Mouse (Mus musculus) myocyte (in vitro differentiated cells): Measurements from ENCODE around the gene Rassf2. TPM values are rescaled to one million over a fixed set of nuclear protein-coding genes. Genes with fewer than 3 reads are reported as not detected.

Source experiments
- H3K27me3 ChIP-seq: one replicate; pipeline ENCODE4 v1.6.1; 2011; ENCODE audit not compliant: control insufficient read depth, insufficient read depth, insufficient read length
- H3K36me3 ChIP-seq: one replicate; pipeline ENCODE4 v1.6.1; 2011; ENCODE audit not compliant: control insufficient read depth, insufficient read depth
- H3K4me2 ChIP-seq: one replicate; pipeline ENCODE4 v1.6.1; 2011; ENCODE audit warnings: low read depth, control low read depth
- H3K4me3 ChIP-seq: one replicate; pipeline ENCODE4 v1.5.1; 2011; ENCODE audit warnings: mild to moderate bottlenecking, control low read depth, moderate library complexity
- H3K79me2 ChIP-seq: one replicate; pipeline ENCODE4 v1.6.1; 2011; ENCODE audit not compliant: control insufficient read depth, insufficient read depth
- H3ac ChIP-seq: one replicate; pipeline ENCODE4 v1.6.1; 2011; ENCODE audit not compliant: control insufficient read depth, insufficient read length
- CEBPB ChIP-seq: IDR thresholded peaks from 2 replicates; pipeline ENCODE4 v1.6.1; 2011; ENCODE audit warnings: mild to moderate bottlenecking, moderate library complexity; ENCODE audit not compliant: poor library complexity, insufficient read depth, severe bottlenecking
- E2F4 ChIP-seq: IDR thresholded peaks from one replicate; pipeline ENCODE4 v1.6.1; 2011; ENCODE audit warnings: mild to moderate bottlenecking, control low read depth, moderate library complexity; ENCODE audit not compliant: insufficient read depth
- MAX ChIP-seq: IDR thresholded peaks from one replicate; pipeline ENCODE4 v1.6.1; 2011; ENCODE audit warnings: low read depth, mild to moderate bottlenecking, control low read depth
- MYOD1 ChIP-seq, 3 experiments: IDR thresholded peaks; one replicate each; pipeline ENCODE4 v1.6.1; 2011; ENCODE audit warnings: control low read depth in 2 of 3, low read depth in 2 of 3, mild to moderate bottlenecking in 2 of 3, moderate library complexity in 1 of 3; ENCODE audit not compliant: insufficient read length in 2 of 3, control insufficient read depth in 1 of 3
- MYOG ChIP-seq, 3 experiments: IDR thresholded peaks; one replicate each; pipeline ENCODE4 v1.6.1; 2011; ENCODE audit warnings: control low read depth in 2 of 3, low read depth in 2 of 3, mild to moderate bottlenecking in 2 of 3; ENCODE audit not compliant: insufficient read length in 2 of 3, control insufficient read depth in 1 of 3, insufficient read depth in 1 of 3
- POLR2A ChIP-seq: IDR thresholded peaks from one replicate; pipeline ENCODE4 v1.6.1; 2011; ENCODE audit warnings: low read depth, mild to moderate bottlenecking, control low read depth, moderate library complexity; ENCODE audit not compliant: insufficient read length
- POLR2AphosphoS2 ChIP-seq: IDR thresholded peaks from one replicate; pipeline ENCODE4 v1.6.1; 2011; ENCODE audit warnings: low read depth, control low read depth; ENCODE audit not compliant: insufficient read length
- REST ChIP-seq: IDR thresholded peaks from one replicate; pipeline ENCODE4 v1.6.1; 2011; ENCODE audit warnings: mild to moderate bottlenecking, control low read depth, moderate library complexity; ENCODE audit not compliant: insufficient read depth, insufficient read length
- SRF ChIP-seq: IDR thresholded peaks from one replicate; pipeline ENCODE4 v1.6.1; 2011; ENCODE audit warnings: low read depth; ENCODE audit not compliant: control insufficient read depth, insufficient read length
- TCF12 ChIP-seq: IDR thresholded peaks from one replicate; pipeline ENCODE4 v1.6.1; 2011; ENCODE audit warnings: mild to moderate bottlenecking, control low read depth; ENCODE audit not compliant: poor library complexity, insufficient read depth, severe bottlenecking
- TCF3 ChIP-seq: IDR thresholded peaks from one replicate; pipeline ENCODE4 v1.6.1; 2011; ENCODE audit warnings: low read depth, control low read depth; ENCODE audit not compliant: insufficient read length
- USF1 ChIP-seq: IDR thresholded peaks from one replicate; pipeline ENCODE4 v1.6.1; 2011; ENCODE audit warnings: low read depth, mild to moderate bottlenecking, control low read depth, moderate library complexity
- polyA plus RNA-seq: library from polyadenylated mRNA; unstranded; fragments of >200 nt; fragmentation: generic; extraction: Trizol; gene quantifications from one replicate; pipeline ENCODE4 v1.2.1, GENCODE M21; 2012; ENCODE audit warnings: missing spikeins

Gene Rassf2
- polyA plus RNA-seq, 1 experiment: 8.4 TPM

DNA sequence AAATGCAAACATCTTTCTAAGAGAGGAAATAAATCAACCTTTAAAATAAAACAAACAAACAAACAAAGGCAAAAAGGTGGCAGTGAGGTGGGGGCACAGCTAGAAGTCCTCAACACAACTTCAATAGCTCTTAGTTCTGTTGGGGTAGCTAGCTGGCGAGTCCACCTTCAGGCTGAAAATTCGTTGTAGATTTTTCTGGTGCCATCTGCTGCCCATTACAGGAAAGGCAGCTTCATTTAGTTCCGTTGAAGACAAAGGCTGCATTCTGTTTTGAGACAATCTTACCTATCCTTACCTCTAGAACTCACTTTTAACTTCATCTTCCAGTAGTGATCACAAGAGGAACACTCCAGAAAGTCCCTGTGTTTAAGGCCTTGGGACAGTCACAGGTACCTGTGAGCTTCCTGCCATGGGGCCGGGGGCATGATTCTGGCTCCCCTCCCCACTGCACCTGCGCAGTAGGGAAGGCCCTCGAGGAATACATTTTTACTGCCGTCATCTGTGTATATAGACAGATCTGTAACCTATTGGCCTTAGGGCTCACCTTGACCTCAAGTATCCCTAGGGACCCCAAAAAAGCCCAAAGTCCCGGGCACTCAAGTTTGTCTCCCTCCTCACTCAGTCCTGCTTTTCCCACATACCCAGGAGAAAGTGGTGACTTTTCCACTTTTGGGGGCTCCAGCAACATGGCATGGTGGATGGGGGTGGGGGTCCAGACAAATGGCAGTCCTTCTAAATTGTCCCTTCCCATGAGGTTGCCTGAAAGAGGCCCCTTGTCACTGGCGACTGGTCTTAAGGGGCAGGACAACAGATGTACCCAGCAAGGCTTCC is 80.1 kb downstream of the Rassf2 start:
- TF ChIP-seq MAX (no peak), POLR2A (no peak), USF1 (no peak), E2F4 (no peak)
- Histone ChIP-seq H3K4me3 (no peak overlapping the region), H3K27me3 (no peaks in the 10 kb centered on the region)

DNA sequence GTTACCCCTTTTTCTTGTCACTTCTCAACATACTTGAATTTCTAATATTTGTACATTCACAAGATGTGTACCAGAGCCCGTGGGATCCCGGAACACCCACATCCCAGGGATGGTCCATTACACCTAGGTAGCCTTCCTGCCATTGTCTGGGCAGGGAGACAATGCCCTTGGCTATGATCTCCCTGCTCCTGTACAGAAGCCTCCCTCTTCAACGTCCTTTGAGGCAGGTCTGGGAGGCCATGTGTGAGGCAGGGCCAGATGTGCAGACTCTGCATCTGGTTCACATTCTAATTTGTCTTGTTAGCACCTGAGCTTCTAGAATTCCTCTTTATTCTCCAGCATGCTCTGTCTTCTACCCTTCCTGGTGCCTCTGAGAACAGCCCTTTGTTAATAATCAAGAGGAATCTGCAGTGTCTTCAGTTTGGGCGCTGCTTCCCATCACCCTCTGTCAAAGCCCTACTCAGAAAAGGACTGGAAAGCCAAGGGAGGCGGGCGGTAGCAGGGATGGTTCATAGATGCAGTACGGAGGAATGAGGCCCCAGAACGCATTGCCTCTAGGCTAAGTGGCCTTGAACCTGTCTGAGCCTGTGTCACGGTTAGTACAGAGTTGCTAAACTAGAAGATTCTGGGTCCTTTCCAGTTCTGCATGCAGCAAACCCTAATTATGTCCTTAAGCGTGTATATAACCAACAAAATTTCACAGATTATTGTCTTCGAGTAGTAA is 81.0 kb downstream of the Rassf2 start:
- H3ac ChIP-seq: no peak overlapping the region
- no peak for TF ChIP-seq POLR2AphosphoS2
- TF ChIP-seq MYOG (IDR thresholded peaks at IDR 0.05; ENCODE audit: control insufficient read depth in 1 of 3, insufficient read depth in 1 of 3, insufficient read length in 2 of 3, low read depth in 2 of 3): no peak
- no peak for TF ChIP-seq CEBPB
- no peak for TF ChIP-seq SRF
- no peak for TF ChIP-seq TCF3
- TF ChIP-seq USF1: no peak
- no peak for TF ChIP-seq POLR2A
- TF ChIP-seq MAX: no peak
- TF ChIP-seq REST: no peak
- TF ChIP-seq TCF12: no peak
- no peak for TF ChIP-seq E2F4
- H3K4me3 ChIP-seq: no peak overlapping the region
- H3K36me3 ChIP-seq: no peaks in the 10 kb centered on the region
- H3K4me2 ChIP-seq: no peak overlapping the region
- no peaks in the 10 kb centered on the region for H3K79me2 ChIP-seq
- H3K27me3 ChIP-seq: no peaks in the 10 kb centered on the region

More for the DNA sequence above, 80.1 kb downstream of the Rassf2 start:
- no peaks in the 10 kb centered on the region for H3K79me2 ChIP-seq
- H3ac ChIP-seq: no peak overlapping the region
- no peak overlapping the region for H3K4me2 ChIP-seq
- H3K36me3 ChIP-seq: no peaks in the 10 kb centered on the region

DNA sequence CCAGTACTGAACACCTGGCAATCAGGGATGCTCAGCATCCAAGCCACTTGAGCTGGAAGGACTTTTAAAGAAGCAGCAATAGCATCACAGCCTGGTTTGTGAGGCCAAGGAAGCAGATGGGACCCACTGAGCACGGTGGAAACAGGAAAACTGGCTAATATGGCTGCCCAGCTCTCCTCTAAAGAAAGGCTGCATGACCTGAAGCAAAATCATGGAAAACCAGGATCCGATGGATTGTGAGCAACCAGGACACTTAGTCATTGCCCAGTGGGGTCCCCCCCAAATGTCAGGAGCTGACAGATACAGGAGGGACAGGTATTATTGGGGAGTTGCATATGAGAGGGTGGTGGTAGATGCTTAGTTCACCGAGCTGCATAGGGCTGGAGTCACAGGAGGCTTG is 81.9 kb downstream of the Rassf2 start:
- H3K79me2 ChIP-seq: no peaks in the 10 kb centered on the region
- no peak overlapping the region for H3K4me2 ChIP-seq
- H3ac ChIP-seq: no peak overlapping the region
- H3K27me3 ChIP-seq: no peaks in the 10 kb centered on the region
- no peak for TF ChIP-seq POLR2AphosphoS2
- no peak for TF ChIP-seq POLR2A
- no peak for TF ChIP-seq CEBPB
- TF ChIP-seq SRF: no peak
- TF ChIP-seq USF1: no peak
- no peak for TF ChIP-seq TCF3
- TF ChIP-seq MYOD1 (IDR thresholded peaks at IDR 0.05; ENCODE audit: control insufficient read depth in 1 of 3, insufficient read length in 2 of 3, low read depth in 2 of 3): no peak
- TF ChIP-seq REST: no peak
- no peak overlapping the region for H3K4me3 ChIP-seq
- no peaks in the 10 kb centered on the region for H3K36me3 ChIP-seq

DNA sequence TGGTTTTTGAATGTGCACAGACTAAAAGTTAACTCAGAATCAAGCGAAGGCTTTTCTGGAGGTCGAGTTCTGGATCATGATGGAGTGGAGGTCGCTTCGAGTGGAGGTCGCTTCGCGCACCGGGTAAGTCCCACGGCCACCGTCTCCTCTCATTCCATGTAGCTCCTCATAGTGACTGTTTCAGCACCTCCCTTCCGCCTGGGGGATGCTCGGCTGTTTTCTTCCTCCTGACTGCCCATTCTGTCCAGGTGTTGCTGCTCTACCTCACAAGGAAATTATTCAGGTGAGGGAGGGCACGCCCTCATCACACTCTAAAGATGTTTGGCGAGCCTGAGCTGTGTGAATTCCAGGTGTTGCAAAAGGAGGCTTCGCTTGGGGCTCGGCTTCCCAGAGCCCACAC is 83.7 kb downstream of the Rassf2 start:
- Histone ChIP-seq H3ac (no peak overlapping the region), H3K79me2 (no peaks in the 10 kb centered on the region), H3K4me2 (no peak overlapping the region), H3K4me3 (no peak overlapping the region), H3K27me3 (no peaks in the 10 kb centered on the region), H3K36me3 (no peaks in the 10 kb centered on the region)
- no peak for TF ChIP-seq CEBPB
- TF ChIP-seq TCF3: no peak
- no peak for TF ChIP-seq E2F4
- no peak for TF ChIP-seq TCF12
- TF ChIP-seq POLR2AphosphoS2: no peak
- TF ChIP-seq MYOD1 (IDR thresholded peaks at IDR 0.05; ENCODE audit: control insufficient read depth in 1 of 3, insufficient read length in 2 of 3, low read depth in 2 of 3): no peak
- TF ChIP-seq REST: no peak
- TF ChIP-seq SRF: no peak
- TF ChIP-seq USF1: no peak
- no peak for TF ChIP-seq POLR2A
- no peak for TF ChIP-seq MAX
- no peak for TF ChIP-seq MYOG (IDR thresholded peaks at IDR 0.05; ENCODE audit: control insufficient read depth in 1 of 3, insufficient read depth in 1 of 3, insufficient read length in 2 of 3, low read depth in 2 of 3)
